Mouse (Mus musculus): ENCODE data around the gene Art4.

- TF ChIP-seq CTCF (IDR thresholded peaks at IDR 0.05) (no peak), POLR2A (IDR thresholded peaks at IDR 0.05; ENCODE audit: insufficient read depth, low read depth, low read length) (peak; percentile 98)
These were observed 18.1 kb upstream of the Art4 start, which contains the start of gene Mgp for GRCm38 (mm10) chr6:136875670-136876069.

Measured in heart, adult 2 months (tissue).